Mouse (Mus musculus) liver, embryonic 15.5 days (tissue): ENCODE data around the gene Fance. TPM values are rescaled to one million over a fixed set of nuclear protein-coding genes. Genes with fewer than 3 reads are reported as not detected.

Experiments used
- ATAC-seq: fragments of 200-750 bp; cut with Nextera tagmentation; 2 replicates; pipeline ENCODE4 v1.8.0; 2017; ENCODE audit warnings: moderate number of reproducible peaks, mild to moderate bottlenecking, moderate library complexity; ENCODE audit not compliant: insufficient read depth
- H3K27ac ChIP-seq: fragments of 300-500 bp; sonication (generic); replicated peaks from 2 replicates; pipeline ENCODE4 v1.5.1; 2015; ENCODE audit warnings: mild to moderate bottlenecking, inconsistent platforms
- H3K27me3 ChIP-seq: fragments of 300-500 bp; sonication (generic); 2 replicates; pipeline ENCODE4 v1.6.1; 2015; ENCODE audit warnings: mild to moderate bottlenecking, inconsistent platforms
- H3K36me3 ChIP-seq: fragments of 300-500 bp; sonication (generic); replicated peaks from 2 replicates; pipeline ENCODE4 v1.6.1; 2015; ENCODE audit warnings: moderate library complexity, mild to moderate bottlenecking, inconsistent platforms
- H3K4me1 ChIP-seq: fragments of 300-500 bp; sonication (generic); replicated peaks from 2 replicates; pipeline ENCODE4 v1.6.1; 2015; ENCODE audit warnings: inconsistent platforms
- H3K4me2 ChIP-seq: fragments of 300-500 bp; sonication (generic); 2 replicates; pipeline ENCODE4 v1.6.1; 2015; ENCODE audit warnings: moderate library complexity, mild to moderate bottlenecking, inconsistent platforms
- H3K4me3 ChIP-seq: fragments of 300-500 bp; sonication (generic); replicated peaks from 2 replicates; pipeline ENCODE4 v1.5.1; 2015; ENCODE audit warnings: mild to moderate bottlenecking, inconsistent platforms
- H3K9ac ChIP-seq: fragments of 300-500 bp; sonication (generic); 2 replicates; pipeline ENCODE4 v1.6.1; 2015; ENCODE audit warnings: moderate library complexity, mild to moderate bottlenecking, inconsistent platforms
- H3K9me3 ChIP-seq: fragments of 300-500 bp; sonication (generic); replicated peaks from 2 replicates; pipeline ENCODE4 v1.6.1; 2016; ENCODE audit warnings: inconsistent platforms
- WGBS: fragments of 180-500 bp; shearing (Covaris S2); methylation state at CpG from one replicate; pipeline ENCODE4 v1.1.7; 2015; ENCODE audit warnings: mixed read lengths; ENCODE audit not compliant: insufficient replicate concordance; 5-methylcytosine and 5-hydroxymethylcytosine counted together
- polyA plus RNA-seq: library from polyadenylated mRNA; unstranded; fragments of >200 nt; fragmentation: Nextera tagmentation; extraction: Ambion mirVana; gene quantifications from 2 replicates; pipeline ENCODE4 v1.2.1, GENCODE M21; 2015

Gene Fance
- 9.4 and 11.0 TPM in 2 replicates for polyA plus RNA-seq

DNA sequence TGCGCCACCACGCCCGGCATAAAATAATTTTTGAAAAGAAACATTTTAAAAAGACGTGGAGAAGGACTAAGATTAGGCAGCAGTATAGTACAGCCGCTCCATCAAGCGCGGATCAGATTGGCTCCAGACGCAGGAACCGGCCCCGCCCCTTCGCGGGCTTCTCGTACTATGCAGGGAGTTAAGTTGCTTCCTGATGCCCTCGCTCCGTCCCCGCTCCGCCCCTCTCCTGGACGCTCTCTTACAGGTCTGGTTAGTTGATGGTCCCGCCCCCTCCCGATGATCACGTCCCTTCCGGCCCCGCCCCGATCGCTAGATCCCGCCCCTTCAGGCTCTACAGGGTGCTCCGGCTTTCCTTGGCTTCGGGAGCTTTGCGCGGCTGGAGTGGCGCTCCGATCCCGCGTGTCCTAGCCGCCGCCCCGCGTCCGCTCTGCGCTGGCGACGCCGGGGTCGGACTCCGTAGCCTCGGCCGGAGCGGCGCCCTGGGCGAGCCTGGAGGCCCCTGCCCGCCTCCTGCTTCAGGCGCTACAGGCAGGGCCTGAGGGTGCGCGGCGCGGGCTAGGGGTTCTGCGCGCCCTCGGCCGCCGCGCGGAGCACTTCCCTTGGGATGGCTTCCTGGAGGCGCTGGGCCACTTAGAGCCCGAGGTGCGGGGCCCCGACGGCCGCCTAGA lies at the start of gene Fance:
Fance (plus strand) TSS at position 308 of the 668 bp plus-strand sequence.
- ATAC-seq = peak; percentile 97
- peak within 1 kb of the TSS; percentile 91 for H3K9ac ChIP-seq
- peaks cover 61% of the 10 kb centered on the region for H3K4me1 ChIP-seq
- peak within 1 kb of the TSS; percentile 87 for H3K27ac ChIP-seq
- peak within 1 kb of the TSS; percentile 87 for H3K4me3 ChIP-seq
- WGBS = under 1% methylated on average over 69 of the region's 69 CpGs
- peak within 1 kb of the TSS; percentile 99 for H3K4me2 ChIP-seq
- H3K36me3 ChIP-seq = peaks cover 24% of the 10 kb centered on the region
- H3K9me3 ChIP-seq = no peaks in the 10 kb centered on the region
- no peaks in the 10 kb centered on the region for H3K27me3 ChIP-seq

DNA sequence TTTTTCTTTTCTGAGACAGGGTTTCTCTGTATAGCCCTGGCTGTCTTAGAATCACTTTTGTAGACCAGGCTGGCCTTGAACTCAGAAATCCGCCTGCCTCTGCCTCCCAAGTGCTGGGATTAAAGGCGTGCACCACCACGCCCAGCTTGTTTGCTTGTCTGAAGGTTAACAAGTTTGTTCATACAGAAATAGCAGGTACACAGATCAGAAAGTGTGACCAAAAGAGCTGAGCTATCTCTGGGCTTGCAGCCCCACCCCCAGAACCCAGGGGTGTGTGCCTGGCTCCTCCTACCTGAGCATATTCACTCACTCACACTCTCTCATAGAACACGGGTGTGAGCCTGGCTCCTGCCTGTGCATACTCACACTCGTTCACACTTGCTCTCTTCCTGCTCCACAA lies 46.1 kb upstream of the Fance start:
- WGBS = 67% methylated on average over 5 of the region's 5 CpGs
- no peak for ATAC-seq
- no peak overlapping the region for H3K27ac ChIP-seq

DNA sequence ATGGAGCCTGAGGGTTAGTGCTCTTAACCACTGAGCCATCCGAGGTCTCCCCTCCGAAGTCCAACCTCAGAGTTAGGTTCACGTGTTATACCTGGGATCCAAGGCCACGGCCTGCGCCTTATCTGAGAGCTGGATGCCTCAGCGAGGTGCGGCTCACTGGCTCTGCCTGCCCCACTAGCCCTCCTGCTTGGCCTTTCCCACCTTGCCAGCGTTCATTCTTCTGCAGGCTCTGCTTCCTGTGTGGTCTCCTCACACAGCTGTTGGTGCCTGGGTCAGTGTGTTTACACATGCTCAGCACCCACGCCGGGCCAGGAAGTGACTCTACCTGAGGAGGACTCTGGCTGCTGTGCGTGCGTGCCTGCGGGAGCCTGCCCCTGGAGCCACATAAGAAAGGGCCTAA lies 43.2 kb upstream of the Fance start:
- H3K4me2 ChIP-seq = no peak overlapping the region
- H3K4me1 ChIP-seq = peaks cover 36% of the 10 kb centered on the region
- no peak overlapping the region for H3K9ac ChIP-seq
- ATAC-seq = no peak
- H3K27me3 ChIP-seq = no peaks in the 10 kb centered on the region
- H3K4me3 ChIP-seq = no peak overlapping the region
- H3K9me3 ChIP-seq = no peaks in the 10 kb centered on the region
- WGBS = 57% methylated on average over 13 of the region's 13 CpGs
- H3K27ac ChIP-seq = no peak overlapping the region
- no peaks in the 10 kb centered on the region for H3K36me3 ChIP-seq

More for the DNA sequence above, 46.1 kb upstream of the Fance start:
- Histone ChIP-seq H3K36me3 (no peaks in the 10 kb centered on the region), H3K4me1 (peaks cover 28% of the 10 kb centered on the region), H3K4me2 (no peak overlapping the region), H3K9ac (no peak overlapping the region), H3K4me3 (no peak overlapping the region), H3K27me3 (no peaks in the 10 kb centered on the region), H3K9me3 (no peaks in the 10 kb centered on the region)

DNA sequence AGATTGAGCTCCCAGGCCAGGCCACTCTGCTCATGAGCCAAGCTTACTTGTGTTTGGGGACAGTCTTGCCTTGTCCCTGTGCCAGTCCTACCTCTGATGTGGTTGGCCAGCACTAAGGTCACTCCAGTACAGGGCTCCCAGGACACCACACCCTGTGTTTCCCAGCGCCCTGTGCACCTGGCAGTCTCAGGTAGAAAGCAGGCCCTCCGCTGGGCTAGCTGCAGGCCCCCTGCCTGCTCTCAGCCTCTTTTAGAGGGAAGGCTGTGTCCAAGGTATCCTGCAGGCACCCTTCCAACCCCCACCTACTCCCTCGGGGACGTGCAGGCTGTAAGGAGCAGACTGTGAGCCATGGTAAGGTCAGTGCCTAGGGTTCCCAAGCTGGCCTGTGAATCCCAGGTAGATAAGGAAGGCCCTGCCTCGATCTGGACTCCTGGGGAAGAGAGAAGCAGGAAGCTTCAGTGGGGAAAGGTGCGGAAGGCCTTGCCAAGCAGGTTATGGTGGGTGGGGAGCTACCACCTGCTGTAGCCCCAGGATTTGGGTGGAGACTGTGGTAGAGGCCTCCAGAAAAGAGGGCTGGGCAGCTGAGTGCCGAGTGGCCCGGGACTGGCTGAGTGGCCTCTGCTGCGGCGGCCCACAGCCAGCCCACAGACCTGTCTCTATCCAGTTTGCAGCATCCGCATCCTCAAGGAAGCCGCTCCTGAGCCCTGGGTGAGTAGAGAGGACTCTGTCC lies 41.6 kb upstream of the Fance start:
- H3K4me3 ChIP-seq = no peak overlapping the region
- H3K27me3 ChIP-seq = no peaks in the 10 kb centered on the region
- H3K27ac ChIP-seq = no peak overlapping the region
- H3K36me3 ChIP-seq = no peaks in the 10 kb centered on the region
- H3K4me2 ChIP-seq = no peak overlapping the region
- H3K4me1 ChIP-seq = peaks cover 36% of the 10 kb centered on the region
- no peak; the same call in 1 of the 2 replicates for ATAC-seq
- H3K9ac ChIP-seq = no peak overlapping the region
- no peaks in the 10 kb centered on the region for H3K9me3 ChIP-seq
- WGBS = 77% methylated on average over 12 of the region's 12 CpGs

DNA sequence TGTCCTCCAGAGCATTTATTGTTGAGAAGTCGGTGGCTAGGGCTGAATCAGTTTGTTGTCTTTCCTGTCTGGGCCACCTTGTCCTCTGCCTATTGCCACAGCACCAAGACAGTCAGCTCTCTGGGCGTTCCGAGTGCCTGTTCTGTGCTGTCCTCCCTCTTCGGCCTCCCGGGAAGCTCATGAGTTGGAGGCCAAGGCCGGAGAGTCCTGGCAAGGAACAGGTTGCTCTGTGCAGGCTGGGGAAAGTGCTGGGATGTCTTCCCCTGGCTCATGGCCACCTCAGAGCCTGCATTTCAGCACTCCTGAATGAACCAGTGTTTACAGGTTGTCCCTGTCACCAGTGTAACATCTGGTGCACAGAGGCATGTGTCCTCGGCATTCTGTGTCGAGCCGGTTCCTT lies 41.0 kb upstream of the Fance start:
- no peak overlapping the region for H3K27ac ChIP-seq
- no peaks in the 10 kb centered on the region for H3K9me3 ChIP-seq
- H3K36me3 ChIP-seq = no peaks in the 10 kb centered on the region
- peaks cover 38% of the 10 kb centered on the region for H3K4me1 ChIP-seq
- H3K4me2 ChIP-seq = no peak overlapping the region
- no peak overlapping the region for H3K9ac ChIP-seq
- no peak for ATAC-seq
- no peak overlapping the region for H3K4me3 ChIP-seq
- H3K27me3 ChIP-seq = no peaks in the 10 kb centered on the region
- WGBS = 77% methylated on average over 9 of the region's 9 CpGs

DNA sequence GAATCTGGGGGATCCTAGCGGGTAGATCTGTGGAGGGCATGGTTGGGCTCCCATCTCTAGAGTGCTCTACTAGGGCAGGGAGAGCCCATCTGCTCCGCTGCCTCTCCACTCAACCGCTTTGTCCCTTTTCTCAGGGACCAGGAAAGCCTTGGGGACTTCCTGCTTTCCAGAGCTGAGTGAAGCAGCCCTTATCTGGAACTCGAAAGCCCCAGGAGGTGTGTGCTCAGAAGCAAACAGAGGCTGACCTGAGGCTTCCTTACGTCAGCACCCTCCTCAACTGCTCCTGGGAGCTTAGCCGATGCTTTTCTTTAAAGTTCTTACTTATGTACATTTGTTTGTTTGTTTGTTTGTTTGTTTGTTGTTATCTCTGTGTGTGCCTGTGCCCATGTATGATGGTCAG lies 40.5 kb upstream of the Fance start:
- Histone ChIP-seq H3K4me2 (no peak overlapping the region), H3K27me3 (no peaks in the 10 kb centered on the region), H3K27ac (no peak overlapping the region), H3K4me1 (peaks cover 42% of the 10 kb centered on the region), H3K36me3 (no peaks in the 10 kb centered on the region), H3K9me3 (no peaks in the 10 kb centered on the region), H3K4me3 (no peak overlapping the region), H3K9ac (no peak overlapping the region)
- WGBS = 60% methylated on average over 6 of the region's 6 CpGs
- no peak for ATAC-seq

DNA sequence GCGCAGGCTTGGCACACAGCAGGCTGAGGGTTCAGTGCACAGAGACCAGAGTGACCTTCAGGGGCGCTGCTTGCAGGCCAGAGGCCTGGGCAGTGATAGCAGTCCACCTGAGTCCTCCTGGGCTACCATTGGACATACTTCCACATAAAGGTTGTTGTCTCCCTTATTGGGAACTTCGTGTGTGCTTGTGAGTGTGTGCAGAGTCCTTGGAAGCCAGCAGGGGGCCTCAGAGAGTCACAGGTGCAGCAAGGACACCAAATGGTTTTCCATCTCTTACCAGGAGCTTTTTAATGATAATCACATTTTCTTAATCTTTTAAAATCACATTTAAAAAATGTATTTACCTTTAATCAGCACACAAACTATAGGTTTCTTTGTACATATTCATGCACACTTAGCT lies 38.6 kb upstream of the Fance start:
- 59% methylated on average over 3 of the region's 3 CpGs for WGBS
- ATAC-seq = no peak

DNA sequence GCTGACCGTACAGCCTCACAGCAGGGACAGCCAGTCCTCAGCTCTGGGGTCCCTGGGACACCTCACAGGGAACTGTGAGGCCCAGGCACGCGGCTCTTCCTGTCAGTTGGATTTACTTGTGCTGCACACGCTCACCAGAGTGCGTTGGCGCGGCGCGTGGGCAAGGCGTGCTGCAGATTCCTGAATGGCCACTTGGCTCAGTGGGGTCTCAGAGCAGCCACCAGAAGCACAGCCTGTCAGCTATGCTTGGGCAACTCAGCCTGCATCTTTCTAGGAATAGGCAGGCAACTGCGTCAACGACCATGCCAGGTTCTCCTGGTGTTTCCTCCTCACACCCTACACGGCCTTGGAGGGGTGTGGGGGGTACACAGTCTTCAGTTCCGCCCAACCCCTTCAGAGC lies 36.1 kb upstream of the Fance start:
- no peak for ATAC-seq
- H3K27me3 ChIP-seq = no peaks in the 10 kb centered on the region
- H3K27ac ChIP-seq = no peak overlapping the region
- no peaks in the 10 kb centered on the region for H3K36me3 ChIP-seq
- H3K4me1 ChIP-seq = peaks cover 55% of the 10 kb centered on the region
- no peak overlapping the region for H3K4me2 ChIP-seq
- H3K9me3 ChIP-seq = no peaks in the 10 kb centered on the region
- H3K4me3 ChIP-seq = no peak overlapping the region
- H3K9ac ChIP-seq = no peak overlapping the region
- 78% methylated on average over 14 of the region's 14 CpGs for WGBS

More for the DNA sequence above, 38.6 kb upstream of the Fance start:
- Histone ChIP-seq H3K27me3 (no peaks in the 10 kb centered on the region), H3K9me3 (no peaks in the 10 kb centered on the region), H3K27ac (no peak overlapping the region), H3K9ac (no peak overlapping the region), H3K4me2 (no peak overlapping the region), H3K36me3 (no peaks in the 10 kb centered on the region), H3K4me1 (peaks cover 56% of the 10 kb centered on the region), H3K4me3 (no peak overlapping the region)

DNA sequence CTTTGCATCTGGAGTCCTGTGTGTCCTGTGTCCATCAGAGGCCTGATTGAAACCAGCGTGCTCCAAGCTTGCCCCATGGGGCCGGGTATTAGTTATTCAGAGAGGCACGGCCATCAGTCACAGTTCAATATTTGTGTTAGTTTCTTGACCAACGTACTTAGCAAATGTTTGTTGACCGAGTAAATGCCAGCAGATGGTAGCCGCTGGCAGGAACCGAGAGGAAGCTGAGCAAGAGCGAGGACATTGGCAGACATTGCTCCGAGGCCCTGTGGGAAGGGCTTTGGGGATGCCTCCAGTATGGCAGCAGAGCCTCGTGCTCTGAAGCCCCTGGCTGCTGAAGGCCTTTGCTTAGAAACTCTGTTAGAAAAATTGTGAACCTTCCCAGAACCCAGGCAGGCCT lies 35.6 kb upstream of the Fance start:
- Histone ChIP-seq H3K9ac (no peak overlapping the region), H3K4me1 (peaks cover 57% of the 10 kb centered on the region)
- no peak for ATAC-seq

DNA sequence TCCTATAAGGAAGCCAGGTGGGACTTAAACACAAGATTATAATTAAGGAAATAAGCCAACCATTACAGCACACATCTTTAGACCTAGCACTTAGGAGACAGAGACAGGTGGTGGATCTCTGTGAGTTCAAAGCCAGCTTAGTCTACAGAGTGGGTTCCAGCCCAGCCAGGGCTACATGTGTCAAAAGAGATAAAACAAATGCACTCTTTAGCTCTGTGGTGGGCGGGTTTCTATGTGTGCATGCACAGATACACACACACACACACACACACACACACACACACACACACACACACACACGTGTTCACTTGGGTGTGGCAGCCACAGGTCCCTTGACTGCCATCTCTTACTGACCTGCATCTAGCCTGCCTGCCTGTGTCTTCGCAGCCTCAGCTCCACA lies 35.2 kb upstream of the Fance start:
- Histone ChIP-seq H3K4me2 (no peak overlapping the region), H3K27ac (no peak overlapping the region), H3K9ac (no peak overlapping the region), H3K9me3 (no peaks in the 10 kb centered on the region), H3K27me3 (no peaks in the 10 kb centered on the region), H3K4me3 (no peak overlapping the region), H3K4me1 (peaks cover 61% of the 10 kb centered on the region), H3K36me3 (no peaks in the 10 kb centered on the region)
- ATAC-seq = no peak
- 32% methylated on average over 3 of the region's 3 CpGs for WGBS

More for the DNA sequence above, 35.6 kb upstream of the Fance start:
- H3K27ac ChIP-seq = no peak overlapping the region
- H3K9me3 ChIP-seq = no peaks in the 10 kb centered on the region
- no peaks in the 10 kb centered on the region for H3K36me3 ChIP-seq
- WGBS = 73% methylated on average over 10 of the region's 10 CpGs
- H3K27me3 ChIP-seq = no peaks in the 10 kb centered on the region
- no peak overlapping the region for H3K4me2 ChIP-seq
- H3K4me3 ChIP-seq = no peak overlapping the region

DNA sequence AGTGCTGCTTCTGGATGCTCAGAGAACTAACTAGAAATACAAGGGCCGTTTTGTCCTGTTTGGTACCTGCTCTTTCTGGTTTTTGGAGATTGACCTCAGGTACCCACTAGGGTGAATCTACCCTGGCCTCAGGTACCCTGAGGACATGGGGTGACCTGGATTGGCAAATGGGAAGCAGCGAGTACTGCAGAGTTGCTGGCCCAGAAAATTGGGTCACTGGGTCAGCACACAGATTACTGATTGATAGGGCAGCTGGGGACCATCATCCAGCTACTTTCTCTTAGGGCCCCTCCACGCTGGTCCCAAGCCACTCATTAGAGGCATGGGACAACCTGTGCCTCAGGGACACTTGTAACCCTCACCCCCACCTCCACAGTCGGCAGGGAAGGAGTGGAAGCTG lies 34.1 kb upstream of the Fance start:
- Histone ChIP-seq H3K9me3 (no peaks in the 10 kb centered on the region), H3K4me3 (no peak overlapping the region), H3K9ac (no peak overlapping the region), H3K4me1 (peaks cover 60% of the 10 kb centered on the region), H3K36me3 (no peaks in the 10 kb centered on the region), H3K27me3 (no peaks in the 10 kb centered on the region), H3K27ac (peak overlapping the region; percentile 45), H3K4me2 (no peak overlapping the region)
- ATAC-seq = peak; percentile 46; the same call in 1 of the 2 replicates
- WGBS = 51% methylated on average over 4 of the region's 4 CpGs
